8 mouse cellular contexts compared by ENCODE assay signal in the genomic region with DNA sequence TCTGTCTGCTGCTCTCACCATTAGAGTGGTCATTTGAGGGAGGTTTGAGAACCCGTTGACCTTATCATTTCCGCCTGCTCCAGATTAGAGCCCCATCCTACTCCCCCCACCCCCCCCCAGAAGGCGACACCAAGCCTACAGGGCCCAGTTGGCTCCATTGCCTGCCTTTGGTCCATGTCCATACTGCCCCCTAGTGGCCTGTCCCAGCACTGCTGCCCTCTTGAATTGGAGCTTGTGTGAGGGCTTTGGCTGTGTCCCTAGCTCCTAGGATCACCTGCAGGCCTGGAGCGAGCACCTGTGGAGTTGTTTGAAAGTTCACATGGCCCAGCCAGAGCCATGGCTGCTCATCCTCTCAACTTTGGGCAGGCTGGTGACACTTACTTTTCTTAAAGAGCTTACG.
A peak's percentile ranks its signal among the peaks of the same experiment; 100 is the strongest.
DNase-seq lines count a peak whose midpoint lies in the region; ATAC-seq and TF ChIP-seq lines count a peak whose summit lies in the region.

No protein-coding gene starts in this region.

- H3K4me2 ChIP-seq in lung, postnatal 0 days (replicated peaks; ENCODE audit: low read depth, low read length) = no peak overlapping the region

- no peaks in the 10 kb centered on the region for H3K27me3 ChIP-seq in MEL (ENCODE audit: control insufficient read depth in 1 of 2, insufficient read depth in 2 of 2, low read length in 2 of 2)
- no peaks in the 10 kb centered on the region for H3K27me3 ChIP-seq in lung, postnatal 0 days (replicated peaks; ENCODE audit: insufficient read depth, low read length)
- no peaks in the 10 kb centered on the region for H3K27me3 ChIP-seq in spleen, adult 2 months (ENCODE audit: control insufficient read depth, insufficient read depth, low read length)

- no peak for TF ChIP-seq EP300 in MEL (IDR thresholded peaks at IDR 0.05; ENCODE audit: low read depth in 1 of 2, low read length in 2 of 2)
- TF ChIP-seq EP300 in lung, postnatal 0 days (IDR thresholded peaks at IDR 0.05) = no peak

- peak; percentile 87 to 99 (median 89) for TF ChIP-seq CTCF in MEL (IDR thresholded peaks at IDR 0.05 in 2 of 3, conservative IDR thresholded peaks at IDR 0.05 in 1 of 3; ENCODE audit: control insufficient read depth in 1 of 3, insufficient read depth in 1 of 3, low read depth in 2 of 3, low read length in 3 of 3, poor library complexity in 1 of 3, severe bottlenecking in 1 of 3)
- TF ChIP-seq CTCF in lung, postnatal 0 days (IDR thresholded peaks at IDR 0.05) = peak; percentile 89
- peak; percentile 85; the same call in 1 of the 2 replicates for TF ChIP-seq CTCF in spleen, adult 2 months (IDR thresholded peaks at IDR 0.05; ENCODE audit: extremely low read depth, insufficient read depth, insufficient read length, insufficient replicate concordance)

- TF ChIP-seq POLR2A in MEL (IDR thresholded peaks at IDR 0.05; ENCODE audit: control insufficient read depth in 1 of 2, insufficient read depth in 1 of 2, low read depth in 1 of 2, low read length in 2 of 2, poor library complexity in 1 of 2) = no peak
- TF ChIP-seq POLR2A in spleen, adult 2 months (IDR thresholded peaks at IDR 0.05; ENCODE audit: low read depth, low read length) = no peak

- H3K79me2 ChIP-seq in MEL (ENCODE audit: control insufficient read depth, insufficient read depth, low read length, poor library complexity) = no peaks in the 10 kb centered on the region

- H3K9me3 ChIP-seq in MEL (replicated peaks; ENCODE audit: insufficient read depth, low read length) = no peaks in the 10 kb centered on the region
- H3K9me3 ChIP-seq in lung, postnatal 0 days (ENCODE audit: low read length) = no peaks in the 10 kb centered on the region

- H3K4me3 ChIP-seq in MEL (ENCODE audit: control insufficient read depth in 1 of 2, insufficient read depth in 1 of 2, low read depth in 2 of 2, low read length in 2 of 2) = no peak overlapping the region
- no peak overlapping the region for H3K4me3 ChIP-seq in lung, postnatal 0 days (ENCODE audit: low read depth, low read length)
- no peak overlapping the region for H3K4me3 ChIP-seq in spleen, adult 2 months (ENCODE audit: extremely low read depth, insufficient read depth, insufficient read length)

- no peak overlapping the region for H3K27ac ChIP-seq in MEL (ENCODE audit: control insufficient read depth, low read depth, low read length)
- 0 out of 2 replicates have a peak overlapping the region, but pooled peaks have one; percentile 54 for H3K27ac ChIP-seq in lung, postnatal 0 days (ENCODE audit: low read length)
- H3K27ac ChIP-seq in spleen, adult 2 months (ENCODE audit: insufficient read depth, low read length) = no peak overlapping the region

- TF ChIP-seq RAD21 in MEL (IDR thresholded peaks at IDR 0.05; ENCODE audit: low read depth, low read length) = peak; percentile 70

- WGBS in lung, postnatal 0 days = 56% methylated on average over 5 of the region's 5 CpGs
- 65% methylated on average over 5 of the region's 5 CpGs for WGBS in spleen, adult 2 months

- no peaks in the 10 kb centered on the region for H3K36me3 ChIP-seq in MEL (ENCODE audit: control insufficient read depth in 1 of 2, insufficient read depth in 2 of 2, low read length in 2 of 2)
- no peaks in the 10 kb centered on the region for H3K36me3 ChIP-seq in lung, postnatal 0 days (ENCODE audit: insufficient read depth, low read length)
- no peaks in the 10 kb centered on the region for H3K36me3 ChIP-seq in spleen, adult 2 months (ENCODE audit: control insufficient read depth, insufficient read depth, low read length)

- DNase-seq in adrenal gland, adult (ENCODE audit: inconsistent age in 2 of 2, low spot score in 1 of 2) = peak; percentile 77 to 92
- DNase-seq in adrenal gland, adult 8-10 months = no peak
- peak; percentile 81 for DNase-seq in MEL (ENCODE audit: low read depth, low spot score)
- DNase-seq in cerebellum, adult 9-11 months = peak; percentile 35
- peak; percentile 86 for DNase-seq in gastrocnemius, postnatal 10 days
- DNase-seq in kidney, postnatal 4 days = peak; percentile 91
- DNase-seq in lung, postnatal 0 days (ENCODE audit: low spot score) = peak; percentile 64
- DNase-seq in spleen, adult 2 months (ENCODE audit: low read depth in 1 of 2, low spot score in 2 of 2) = peak; percentile 33 to 69

- no peak for ATAC-seq in lung, postnatal 0 days

- H3K4me1 ChIP-seq in MEL (ENCODE audit: control insufficient read depth in 1 of 2, insufficient read depth in 2 of 2, low read length in 2 of 2) = peaks cover 0 to 3% of the 10 kb centered on the region in 2 experiments; a peak in 1 of 4 replicates
- no peaks in the 10 kb centered on the region; the same call in 1 of the 2 replicates for H3K4me1 ChIP-seq in lung, postnatal 0 days (ENCODE audit: insufficient read depth, low read depth, low read length)
- H3K4me1 ChIP-seq in spleen, adult 2 months (ENCODE audit: control insufficient read depth, insufficient read depth, insufficient read length) = no peaks in the 10 kb centered on the region

- no peak overlapping the region for H3K9ac ChIP-seq in MEL (ENCODE audit: control insufficient read depth, low read depth, low read length, poor library complexity, severe bottlenecking)
- no peak overlapping the region for H3K9ac ChIP-seq in lung, postnatal 0 days (replicated peaks; ENCODE audit: low read depth)

TF ChIP-seq in MEL, 35 proteins besides CTCF, POLR2A, EP300 and RAD21:
- no peak for TF ChIP-seq MYC (IDR thresholded peaks at IDR 0.05; ENCODE audit: low read depth, low read length)
- peak; percentile 75 for TF ChIP-seq SMC3 (IDR thresholded peaks at IDR 0.05; ENCODE audit: low read depth, low read length)
- TF ChIP-seq POLR2AphosphoS2 (IDR thresholded peaks at IDR 0.05; ENCODE audit: low read length) = no peak
- peak; percentile 65 for TF ChIP-seq ZC3H11A (IDR thresholded peaks at IDR 0.05; ENCODE audit: low read depth, low read length)
- TF ChIP-seq KAT2A (conservative IDR thresholded peaks at IDR 0.05; ENCODE audit: low read depth, low read length) = no peak
- TF ChIP-seq ELF1 (IDR thresholded peaks at IDR 0.05; ENCODE audit: low read depth, low read length) = no peak
- TF ChIP-seq MAX (IDR thresholded peaks at IDR 0.05; ENCODE audit: low read length) = no peak
- no peak for TF ChIP-seq JUND (IDR thresholded peaks at IDR 0.05; ENCODE audit: low read depth, low read length)
